Comparison of ENCODE assay signal across 15 mouse cellular contexts in the genomic region with DNA sequence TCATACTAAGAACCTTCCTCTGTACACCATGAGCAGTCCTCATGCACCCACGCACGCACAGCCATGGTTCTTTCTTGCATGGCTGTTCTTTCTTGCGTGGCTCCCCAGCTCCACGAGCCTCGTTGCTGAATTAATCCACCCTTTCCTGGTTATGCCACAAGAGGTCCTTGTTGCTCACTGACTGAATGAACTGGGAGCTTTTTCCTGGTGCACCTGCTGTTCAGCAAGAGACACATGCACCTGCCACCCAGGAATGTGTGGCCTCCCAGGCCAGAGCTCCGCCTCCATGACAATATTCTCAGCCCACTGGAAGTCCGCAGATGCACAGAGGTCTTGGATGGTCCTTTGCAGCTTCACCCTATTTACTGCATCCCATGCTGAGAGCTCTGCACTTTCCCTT. TPM values are rescaled to one million over a fixed set of nuclear protein-coding genes. Genes with fewer than 3 reads are reported as not detected.
A peak's percentile ranks its signal among the peaks of the same experiment; 100 is the strongest.
DNase-seq lines count a peak whose midpoint lies in the region; ATAC-seq and TF ChIP-seq lines count a peak whose summit lies in the region.
"Had no signal": no experiment of that assay in that cellular context is flagged by ENCODE, and none has a peak within 500 bp of the region (broad histone marks: within the 10 kb centered on the region; RNA-seq: fewer than 3 reads in every experiment).

No protein-coding gene starts in this region.

- H3K9me3 ChIP-seq in kidney, embryonic 15.5 days (replicated peaks), result no peaks in the 10 kb centered on the region
- H3K9me3 ChIP-seq: embryonic facial prominence, embryonic 12.5 days; limb, embryonic 10.5 days had no signal

- no peaks in the 10 kb centered on the region for H3K27me3 ChIP-seq in kidney, embryonic 15.5 days
- H3K27me3 ChIP-seq: embryonic facial prominence, embryonic 12.5 days had no signal

- 63% methylated on average over 7 of the region's 7 CpGs for WGBS in kidney, embryonic 15.5 days

- H3K4me2 ChIP-seq in kidney, embryonic 15.5 days, result no peak overlapping the region
- H3K4me2 ChIP-seq: embryonic facial prominence, embryonic 12.5 days; heart, embryonic 11.5 days had no signal

- ATAC-seq in kidney, embryonic 15.5 days (replicated peaks; ENCODE audit: low FRiP score), result no peak
- ATAC-seq in inflammation-experienced regulatory T-cells, adult 6 months, result no peak
- ATAC-seq: activated CD4-positive, CD25-positive, alpha-beta regulatory T cell, adult 4 months; hindbrain, embryonic 16.5 days had no signal

- no peak overlapping the region for H3K27ac ChIP-seq in kidney, embryonic 15.5 days
- no peak overlapping the region for H3K27ac ChIP-seq in cortical plate, adult 2 months (ENCODE audit: insufficient read depth, low read length)
- H3K27ac ChIP-seq: embryonic facial prominence, embryonic 12.5 days; limb, embryonic 10.5 days; macrophage had no signal

- peak; percentile 35; the same call in 1 of the 2 replicates for TF ChIP-seq CTCF in cortical plate, adult 2 months (IDR thresholded peaks at IDR 0.05; ENCODE audit: extremely low read depth, insufficient read depth, low read length)

- H3K9ac ChIP-seq in kidney, embryonic 15.5 days, result no peak overlapping the region
- H3K9ac ChIP-seq: embryonic facial prominence, embryonic 12.5 days had no signal

- H3K4me1 ChIP-seq in kidney, embryonic 15.5 days, result no peaks in the 10 kb centered on the region
- no peaks in the 10 kb centered on the region for H3K4me1 ChIP-seq in cortical plate, adult 2 months (ENCODE audit: control insufficient read depth, insufficient read depth, low read length)
- H3K4me1 ChIP-seq: embryonic facial prominence, embryonic 12.5 days; limb, embryonic 10.5 days had no signal

- H3K36me3 ChIP-seq in kidney, embryonic 15.5 days, result no peaks in the 10 kb centered on the region
- H3K36me3 ChIP-seq: embryonic facial prominence, embryonic 12.5 days; limb, embryonic 10.5 days had no signal

- peak; percentile 32 to 34 for DNase-seq in cerebellum, postnatal 14 days
- no peak for DNase-seq in cerebellum, adult 9-11 months
- DNase-seq in kidney, postnatal 36 days, result peak; percentile 23 to 31
- peak; percentile 36 for DNase-seq in 416B (ENCODE audit: low read depth)
- DNase-seq in thymus, postnatal 10 days (ENCODE audit: low spot score in 2 of 2), result no peak
- DNase-seq: thymus, postnatal 36 days had no signal

- no peak overlapping the region for H3K4me3 ChIP-seq in kidney, embryonic 15.5 days (replicated peaks)
- no peak overlapping the region for H3K4me3 ChIP-seq in cortical plate, adult 2 months (ENCODE audit: insufficient read depth, low read length)
- H3K4me3 ChIP-seq: embryonic facial prominence, embryonic 12.5 days; limb, embryonic 10.5 days had no signal

- TF ChIP-seq POLR2A in cortical plate, adult 2 months (IDR thresholded peaks at IDR 0.05; ENCODE audit: extremely low read depth, insufficient read depth, low read length), result no peak

RNA-seq across cellular contexts. Expression of a gene that starts 35.2 kb away (rescaled TPM):
- not detected in 2 replicates for polyA plus RNA-seq in kidney, embryonic 15.5 days (2015; fragmentation: Nextera tagmentation; extraction: Ambion mirVana)
- not detected in 2 replicates for polyA plus RNA-seq in cortical plate, adult 2 months (2012; rRNA removed)
- 10 to 100 TPM in 1 of 3 experiments, 1 to 10 TPM in 2; 7.5 to 13.6 (median 8.0) TPM for polyA plus RNA-seq in inflammation-experienced regulatory T-cells, adult 6 months (2017; shearing (Covaris generic))
- polyA plus RNA-seq: embryonic facial prominence, embryonic 12.5 days; heart, embryonic 11.5 days; hindbrain, embryonic 16.5 days; limb, embryonic 10.5 days had no signal

RNA-seq across cellular contexts. Expression of a gene that starts 44.5 kb away (rescaled TPM):
- polyA plus RNA-seq in kidney, embryonic 15.5 days (2015; fragmentation: Nextera tagmentation; extraction: Ambion mirVana), result 0.18 TPM in 1 of 2 replicates, not detected in the other
- polyA plus RNA-seq in cortical plate, adult 2 months (2012; rRNA removed), result not detected in 2 replicates
- under 1 TPM in 1 of 3 experiments, not detected in 2; 0.35 TPM for polyA plus RNA-seq in inflammation-experienced regulatory T-cells, adult 6 months (2017; shearing (Covaris generic))
- polyA plus RNA-seq: activated CD4-positive, CD25-positive, alpha-beta regulatory T cell, adult 4 months; heart, embryonic 11.5 days; hindbrain, embryonic 16.5 days; macrophage had no signal

Comparison
In these comparisons a context has a peak if more than half of its experiments do, and no peak if none do; other contexts are left out.
1. DNase-seq: peak in cerebellum, postnatal 14 days (2 of 2), kidney, postnatal 36 days (2 of 2) and 416B (single experiment); none in cerebellum, adult 9-11 months (single experiment) and thymus, postnatal 10 days (0 of 2).